Mouse (Mus musculus) hematopoietic stem cell, adult 5-6 weeks (primary cell): ENCODE measurements around the gene Gsn. TPM values are rescaled to one million over a fixed set of nuclear protein-coding genes. Genes with fewer than 3 reads are reported as not detected.

ENCODE experiments used
- ATAC-seq, 2 experiments: fragments of 125-278 bp in 1 of 2; replicated peaks in 1 of 2; 2 replicates each; pipeline ENCODE4 v1.8.0; 2016 to 2017; ENCODE audit warnings: inconsistent platforms in 2 of 2, mild to moderate bottlenecking in 2 of 2, moderate number of reproducible peaks in 2 of 2, low read depth in 1 of 2, moderate TSS enrichment in 1 of 2; ENCODE audit not compliant: low FRiP score in 2 of 2, poor library complexity in 2 of 2, severe bottlenecking in 2 of 2, insufficient read depth in 1 of 2, low TSS enrichment in 1 of 2
- total RNA-seq: library from RNA; stranded (forward); fragments of 172-1452, 232-1000 nt; gene quantifications from 2 replicates; pipeline ENCODE4 v1.2.3, GENCODE M21; 2017

The Gsn gene
- total RNA-seq, 1 experiment from 2014 or later = 19.8 TPM

GRCm38 (mm10) chr2:35297703-35298332 is 41.6 kb downstream of the Gsn start:
- ATAC-seq = peak; percentile 93 to 96

DNA sequence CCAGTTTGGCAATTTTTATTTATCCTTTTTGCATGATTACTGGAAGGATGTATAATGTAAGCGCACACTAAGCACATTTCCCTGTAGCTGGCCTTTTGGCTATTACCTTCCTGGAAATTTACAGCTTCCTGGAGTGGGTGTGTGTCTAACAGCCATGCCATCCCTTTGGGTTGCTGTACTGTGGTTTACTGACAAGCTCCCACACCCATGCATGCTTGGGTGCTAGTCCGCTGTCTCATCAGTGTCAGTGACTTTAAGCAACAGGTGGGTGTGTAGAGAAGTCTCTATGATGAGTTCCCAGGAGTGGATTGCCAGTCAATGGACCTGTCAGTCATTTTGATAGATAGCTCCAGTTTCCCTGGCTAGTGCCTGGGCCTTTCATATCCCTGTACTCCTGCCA is 43.3 kb downstream of the Gsn start:
- ATAC-seq = no peak

GRCm38 (mm10) chr2:35302049-35302885 is 46.1 kb downstream of the Gsn start:
- no peak for ATAC-seq

DNA sequence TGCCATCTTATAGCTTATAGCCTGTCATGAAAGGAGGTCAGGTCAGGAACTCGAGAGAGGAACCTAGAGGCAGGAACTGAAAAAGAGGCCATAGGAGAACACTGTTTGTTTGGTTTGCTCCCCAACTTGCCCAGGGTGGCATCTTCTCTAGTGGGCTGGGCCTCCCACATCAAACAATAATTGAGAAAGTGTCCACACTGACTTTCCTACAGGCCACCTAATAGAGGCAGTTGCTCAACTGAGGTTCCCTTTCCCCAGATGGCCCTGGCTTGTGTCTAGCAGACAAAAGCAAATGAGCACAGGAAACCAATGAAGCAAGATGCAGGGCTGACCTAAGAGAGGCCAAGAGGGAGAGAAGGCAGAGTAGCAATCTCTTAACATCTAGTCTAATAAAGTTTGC is 52.0 kb downstream of the Gsn start:
- peak in 1 of 2 experiments; percentile 56; a peak in 1 of 4 replicates for ATAC-seq

GRCm38 (mm10) chr2:35309906-35310493 is 53.8 kb downstream of the Gsn start:
- no peak for ATAC-seq

DNA sequence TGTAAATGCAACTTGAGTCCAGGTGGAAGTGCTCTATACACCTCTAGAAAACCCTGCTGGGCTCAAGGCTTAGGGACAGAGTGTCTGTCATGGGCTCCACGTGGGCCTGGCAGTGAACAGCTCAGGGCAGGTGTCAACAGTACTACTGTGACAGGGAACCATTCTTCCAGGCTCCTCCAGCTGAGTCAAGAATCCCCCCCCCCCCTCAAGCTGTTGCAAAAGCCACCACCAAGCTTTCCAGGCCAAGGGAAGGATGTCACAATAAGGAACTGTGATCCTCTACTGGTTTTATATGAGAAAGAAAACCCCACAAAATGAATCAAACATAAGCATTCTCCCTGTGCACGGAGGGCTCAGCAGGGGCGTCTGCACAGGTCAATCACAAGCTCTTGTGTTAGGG is 58.1 kb downstream of the Gsn start:
- no peak; a peak in 1 of 4 replicates for ATAC-seq

- no peak; a peak in 1 of 4 replicates for ATAC-seq
Measured at GRCm38 (mm10) chr2:35317604-35318003, 61.4 kb downstream of the Gsn start.

DNA sequence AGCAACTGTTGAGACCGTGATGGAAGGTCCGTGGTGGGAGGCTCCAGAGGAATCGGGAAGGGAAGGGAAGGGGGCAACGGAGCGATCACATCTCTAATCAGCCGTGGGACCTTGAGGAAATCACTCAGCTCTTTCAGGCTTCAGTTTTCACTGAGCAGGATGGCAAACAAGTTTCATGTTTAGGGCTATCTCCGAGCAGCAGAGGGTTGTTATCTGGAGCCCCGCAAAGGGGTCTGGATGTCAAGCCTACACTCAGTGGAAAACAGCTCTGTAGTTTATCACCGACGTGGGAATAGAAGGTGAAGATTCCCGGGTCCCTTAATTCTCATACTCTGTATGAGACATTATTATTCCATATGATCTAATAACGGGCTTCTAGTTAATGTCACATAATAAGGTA is 62.2 kb downstream of the Gsn start:
- no peak for ATAC-seq

GRCm38 (mm10) chr2:35320399-35320798 is 64.2 kb downstream of the Gsn start:
- ATAC-seq = no peak

GRCm38 (mm10) chr2:35322404-35323164 is 66.4 kb downstream of the Gsn start:
- no peak for ATAC-seq

- ATAC-seq = no peak
Measured at GRCm38 (mm10) chr2:35325930-35326329, 69.8 kb downstream of the Gsn start.

GRCm38 (mm10) chr2:35326931-35327330 is 70.8 kb downstream of the Gsn start:
- 0 out of 4 replicates have a peak, but pooled peaks of 1 of the 2 experiments have one; percentile 27 for ATAC-seq

DNA sequence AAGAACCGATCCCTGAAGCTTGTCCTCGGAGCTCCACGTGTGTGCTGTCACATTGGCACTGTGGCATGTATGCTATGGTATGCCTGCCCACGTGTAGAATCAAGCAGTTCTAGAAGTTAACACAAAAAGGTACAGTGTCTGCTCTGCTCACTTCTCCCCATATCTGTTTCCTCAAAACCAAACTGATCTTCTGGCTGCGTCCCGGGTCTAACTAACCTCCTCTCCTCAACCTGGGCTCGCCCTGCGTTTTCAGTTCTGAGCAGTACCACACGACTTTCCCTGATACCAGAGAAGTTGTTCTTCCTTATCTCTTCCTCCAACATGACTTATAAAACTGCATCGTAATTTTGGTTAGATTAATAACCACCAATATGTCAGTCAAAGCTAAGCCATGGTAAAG is 71.4 kb downstream of the Gsn start:
- ATAC-seq = peak; percentile 65 to 82

DNA sequence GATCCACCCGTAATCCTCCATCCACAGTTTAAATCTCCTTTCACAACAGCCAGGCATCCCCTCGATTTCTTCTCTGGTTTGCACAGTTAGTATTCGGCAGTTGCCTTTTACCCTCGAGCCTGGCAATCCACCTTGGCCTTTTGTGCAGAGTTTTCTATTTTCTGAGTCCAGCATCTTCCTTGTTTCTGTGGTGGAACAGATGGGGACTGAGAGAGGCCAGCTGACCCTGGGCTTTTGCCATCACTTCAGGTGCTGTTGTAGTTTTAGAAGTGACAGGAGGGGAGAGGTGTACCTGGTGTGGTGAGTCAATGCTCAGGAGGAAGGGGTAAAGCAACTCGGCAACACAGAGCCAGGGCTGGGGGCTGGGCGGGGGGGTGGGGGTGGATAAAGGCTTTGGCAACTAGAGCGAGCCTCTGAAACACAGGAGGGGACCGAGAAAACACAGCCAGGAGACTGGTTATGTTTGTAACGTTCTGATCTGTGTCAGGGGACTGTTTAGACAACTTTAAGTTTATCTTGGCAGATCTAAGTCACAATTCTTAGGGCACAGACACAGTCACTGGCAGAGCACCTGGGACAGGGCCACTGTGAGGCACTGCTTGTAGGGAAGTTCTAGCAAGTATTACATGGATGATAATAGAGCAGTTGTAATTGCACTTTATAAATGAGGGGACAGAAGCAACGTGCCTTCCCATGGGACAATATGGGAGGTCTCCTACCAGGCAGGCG is 72.0 kb downstream of the Gsn start:
- 0 out of 4 replicates have a peak, but pooled peaks of 1 of the 2 experiments have one; percentile 15 for ATAC-seq

DNA sequence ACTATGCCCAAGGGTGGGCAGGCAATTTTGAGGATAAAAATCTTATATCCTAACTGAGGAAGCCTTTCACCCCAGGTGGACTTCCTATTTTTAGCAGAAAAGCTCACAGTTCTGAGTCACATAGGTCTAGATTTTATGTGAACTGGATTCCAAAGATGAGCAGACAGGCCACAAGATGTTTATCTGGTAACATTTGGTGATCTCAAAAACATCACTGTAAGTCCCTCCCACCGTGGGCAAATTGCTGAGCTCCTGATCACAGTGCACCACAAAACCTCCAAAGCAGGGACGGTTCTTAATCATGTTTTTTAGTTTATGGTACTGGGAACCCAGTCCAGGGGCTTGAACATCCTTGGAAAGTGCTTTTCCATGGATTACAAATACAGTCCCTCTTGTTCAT is 72.9 kb downstream of the Gsn start:
- no peak for ATAC-seq

DNA sequence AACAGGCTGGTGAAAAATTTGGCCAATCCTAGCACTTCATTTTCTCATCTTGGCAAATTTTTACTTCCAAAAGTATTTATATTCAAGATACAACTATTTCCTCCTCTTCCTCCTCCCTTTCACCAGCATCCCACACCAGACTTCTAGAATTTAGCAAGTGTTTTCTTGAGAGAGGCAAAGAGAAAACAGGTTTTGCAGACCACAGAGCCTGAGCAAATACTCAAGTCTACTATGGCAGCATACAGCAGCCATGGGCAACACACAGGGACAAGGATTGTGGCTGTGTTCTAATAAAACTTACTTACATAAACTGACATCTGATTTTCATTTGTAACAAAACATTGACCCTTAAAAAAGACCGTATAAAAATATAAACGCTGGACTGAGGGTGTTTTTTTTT is 75.0 kb downstream of the Gsn start:
- ATAC-seq = no peak

GRCm38 (mm10) chr2:35333670-35334069 is 77.5 kb downstream of the Gsn start:
- ATAC-seq = no peak
